Mouse (Mus musculus): ENCODE results near the gene Fmo2. TPM values are rescaled to one million over a fixed set of nuclear protein-coding genes. Genes with fewer than 3 reads are reported as not detected.

Fmo2 gene
- total RNA-seq, 1 experiment from 2014 or later = 0.12 TPM

DNA sequence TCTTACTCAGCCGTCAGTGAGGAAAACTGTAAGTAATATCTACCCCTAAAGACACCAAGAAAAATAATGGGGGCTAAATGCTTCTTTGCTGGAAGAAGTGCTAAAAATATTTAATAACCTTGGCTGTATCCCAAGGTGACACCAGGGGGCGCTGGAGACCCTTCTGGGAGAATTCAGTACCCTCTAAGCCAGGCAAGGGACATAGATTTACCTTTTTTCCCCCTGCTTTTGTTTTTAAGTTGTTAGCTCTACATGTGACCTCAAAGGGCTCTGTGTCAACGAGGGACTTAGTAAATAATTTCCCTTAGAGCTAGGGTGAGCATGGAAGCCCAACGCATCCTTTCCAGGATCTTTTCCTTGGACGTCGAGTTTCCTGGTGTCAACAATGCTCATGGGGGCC lies 2.6 kb downstream of the Fmo2 start:
- no peak for ATAC-seq (ENCODE audit: extremely low read depth, insufficient number of reproducible peaks, low FRiP score, poor library complexity, severe bottlenecking)

DNA sequence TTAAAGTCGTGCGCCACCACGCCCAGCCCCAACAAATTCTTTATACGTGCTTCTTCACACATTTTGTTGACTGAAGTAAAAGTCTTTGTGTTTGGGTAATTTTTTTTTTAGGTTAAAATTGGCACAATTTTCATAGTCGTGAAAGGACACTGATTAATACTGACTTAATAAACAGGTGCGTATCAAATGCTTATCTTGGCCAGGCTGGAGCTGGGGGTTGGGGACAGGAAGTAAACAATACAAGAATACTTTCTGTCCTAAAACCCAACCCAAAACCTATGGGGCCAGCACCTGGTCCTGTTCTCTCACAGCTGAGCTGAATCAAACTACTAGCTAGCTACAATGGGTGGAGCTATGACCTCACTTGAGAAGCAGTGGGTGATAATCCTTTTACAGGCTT lies 5.5 kb downstream of the Fmo2 start:
- peak; percentile 53 for ATAC-seq (ENCODE audit: extremely low read depth, insufficient number of reproducible peaks, low FRiP score, poor library complexity, severe bottlenecking)

DNA sequence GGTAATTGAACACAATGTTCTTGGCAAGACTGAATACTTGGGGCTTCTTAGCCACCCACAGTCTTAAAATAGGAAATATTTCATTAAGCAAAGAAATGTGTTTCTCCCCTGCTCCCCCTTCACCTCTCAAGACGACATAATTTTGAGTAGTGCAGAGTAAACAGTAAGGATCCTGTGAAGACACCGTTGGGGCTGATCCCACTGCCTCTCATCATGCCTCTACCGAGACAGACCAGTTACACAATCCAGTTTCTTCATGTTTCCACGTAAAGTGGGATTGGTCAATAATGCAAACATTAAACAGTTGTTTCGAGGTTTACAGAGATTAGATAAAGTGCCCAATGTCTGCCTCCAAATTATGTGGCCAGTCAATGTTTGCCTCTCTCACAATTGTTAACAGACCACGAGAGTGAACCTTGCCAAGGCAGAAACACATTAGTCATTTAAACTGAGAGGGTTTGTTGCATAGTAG lies 6.5 kb downstream of the Fmo2 start:
- ATAC-seq (ENCODE audit: extremely low read depth, insufficient number of reproducible peaks, low FRiP score, poor library complexity, severe bottlenecking) = no peak

DNA sequence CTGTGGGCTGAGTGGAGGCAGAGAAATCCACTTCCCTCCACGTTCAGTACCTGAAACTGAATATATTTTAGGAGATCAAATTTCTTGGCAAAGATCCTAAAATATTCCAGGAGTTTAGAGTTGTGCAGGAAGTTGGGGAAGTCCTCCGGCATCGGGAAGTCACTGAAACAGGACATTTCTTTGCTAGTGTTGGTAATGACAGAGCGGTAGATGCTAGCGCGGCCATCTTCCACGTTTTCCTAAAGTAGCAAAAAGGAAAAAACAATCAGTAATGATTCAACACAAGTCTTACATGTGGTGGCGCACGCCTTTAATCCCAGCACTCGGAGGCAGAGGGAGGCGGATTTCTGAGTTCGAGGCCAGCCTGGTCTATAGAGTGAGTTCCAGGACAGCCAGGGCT lies 9.9 kb downstream of the Fmo2 start:
- no peak for ATAC-seq (ENCODE audit: extremely low read depth, insufficient number of reproducible peaks, low FRiP score, poor library complexity, severe bottlenecking)

DNA sequence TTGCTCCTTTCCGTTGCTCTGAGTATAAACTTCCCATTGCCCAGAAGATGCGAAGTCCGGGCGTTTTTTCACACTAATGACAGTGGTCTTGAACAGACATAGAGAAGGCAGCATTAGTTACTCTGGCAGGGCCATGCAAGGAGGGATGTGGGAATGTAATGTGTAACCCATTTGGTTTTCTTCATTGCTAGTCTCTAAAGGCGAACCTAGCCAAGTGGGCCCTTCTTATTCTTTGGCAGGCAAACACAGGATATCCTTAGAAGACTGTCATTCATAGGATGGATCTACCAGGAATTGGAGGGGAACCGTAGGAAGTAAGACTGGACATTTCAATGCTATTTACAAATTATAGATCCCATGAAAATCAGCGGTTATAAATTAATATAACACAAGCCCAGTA lies 10.9 kb downstream of the Fmo2 start:
- no peak for ATAC-seq (ENCODE audit: extremely low read depth, insufficient number of reproducible peaks, low FRiP score, poor library complexity, severe bottlenecking)

DNA sequence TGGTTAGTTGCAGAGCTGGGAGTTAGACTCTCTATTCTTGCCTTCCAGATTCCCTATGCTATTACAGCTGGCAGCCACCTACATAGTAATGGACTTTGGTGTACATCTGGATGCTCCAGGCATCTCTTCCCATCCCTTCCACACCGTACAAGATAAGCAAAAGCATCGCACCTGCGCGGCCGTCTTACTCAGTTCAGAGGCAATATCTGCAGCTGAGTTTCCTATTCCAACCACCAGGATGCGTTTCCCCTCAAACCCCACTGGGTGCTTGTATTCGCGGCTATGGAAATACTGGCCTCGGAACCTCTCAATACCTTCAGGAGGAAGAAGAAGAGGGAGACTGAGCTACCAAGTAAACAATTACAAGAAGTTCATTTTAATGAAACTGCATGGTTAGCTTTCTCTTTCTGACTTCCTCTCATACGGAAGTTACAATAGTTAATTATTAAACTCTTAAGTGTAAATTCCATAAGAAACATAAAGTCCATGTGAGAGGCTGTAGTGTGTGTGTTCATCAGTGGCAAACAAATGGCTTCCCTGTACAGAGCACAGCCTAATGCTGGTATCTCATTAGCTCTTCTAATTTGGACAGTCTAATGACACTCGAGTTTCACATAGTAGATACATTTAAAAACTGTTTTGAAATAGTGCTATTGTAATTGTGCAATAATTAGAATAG lies 12.2 kb downstream of the Fmo2 start:
- ATAC-seq (ENCODE audit: extremely low read depth, insufficient number of reproducible peaks, low FRiP score, poor library complexity, severe bottlenecking) = no peak

DNA sequence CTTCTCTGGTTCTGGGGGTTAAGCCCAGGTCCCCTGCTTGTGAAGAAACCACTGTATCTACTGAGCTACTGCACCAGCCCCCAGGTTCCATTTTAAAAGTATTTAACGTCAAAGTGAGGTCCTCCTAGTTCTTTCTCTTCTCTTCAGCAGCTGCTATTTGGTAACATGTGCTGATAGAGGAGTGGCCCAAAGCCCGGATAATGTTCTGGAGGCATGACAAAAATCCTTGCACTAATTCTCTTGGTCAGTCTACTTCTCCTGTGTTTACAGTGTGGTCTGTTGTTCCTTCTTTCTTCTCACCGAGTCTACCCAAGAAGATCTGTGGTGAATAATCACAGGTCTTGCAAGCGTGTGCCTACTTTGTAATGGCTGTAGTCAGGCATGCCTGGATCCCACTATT lies 15.8 kb downstream of the Fmo2 start:
- no peak for ATAC-seq (ENCODE audit: extremely low read depth, insufficient number of reproducible peaks, low FRiP score, poor library complexity, severe bottlenecking)

DNA sequence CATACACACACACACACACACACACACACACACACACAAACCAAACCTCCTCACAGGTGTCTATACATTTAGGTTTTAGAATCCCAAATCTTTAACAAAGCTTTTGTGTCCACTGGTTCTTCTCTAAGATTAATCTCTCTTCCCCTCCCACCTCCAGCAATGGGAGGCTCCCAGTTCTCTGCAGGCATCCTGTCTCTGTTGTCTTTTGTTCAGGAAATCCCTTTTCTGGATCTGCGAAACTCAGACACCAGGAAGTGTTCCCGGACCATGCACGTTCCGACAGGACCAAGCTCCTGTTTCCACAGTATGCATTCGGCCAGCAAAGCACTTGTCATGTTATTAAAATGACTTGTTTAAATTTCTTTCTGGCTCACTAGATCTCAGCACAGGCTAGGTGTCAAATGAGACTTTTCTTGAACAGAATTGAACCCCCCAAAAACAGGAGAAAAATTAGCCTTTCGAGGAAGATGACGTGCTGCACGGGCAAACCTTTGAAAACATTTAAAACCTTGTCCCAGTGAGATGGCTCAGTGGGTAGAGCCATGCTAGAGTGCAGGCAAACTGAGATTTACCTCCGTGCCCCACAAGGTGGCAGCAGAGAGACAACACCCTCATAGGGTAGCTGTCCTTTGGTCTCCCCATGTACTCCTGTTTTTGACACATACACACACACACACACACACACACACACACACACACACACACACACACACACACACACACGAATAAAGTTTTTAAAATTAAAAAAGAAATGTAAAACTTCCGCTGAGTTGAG lies 18.7 kb downstream of the Fmo2 start:
- no peak for ATAC-seq (ENCODE audit: extremely low read depth, insufficient number of reproducible peaks, low FRiP score, poor library complexity, severe bottlenecking)

DNA sequence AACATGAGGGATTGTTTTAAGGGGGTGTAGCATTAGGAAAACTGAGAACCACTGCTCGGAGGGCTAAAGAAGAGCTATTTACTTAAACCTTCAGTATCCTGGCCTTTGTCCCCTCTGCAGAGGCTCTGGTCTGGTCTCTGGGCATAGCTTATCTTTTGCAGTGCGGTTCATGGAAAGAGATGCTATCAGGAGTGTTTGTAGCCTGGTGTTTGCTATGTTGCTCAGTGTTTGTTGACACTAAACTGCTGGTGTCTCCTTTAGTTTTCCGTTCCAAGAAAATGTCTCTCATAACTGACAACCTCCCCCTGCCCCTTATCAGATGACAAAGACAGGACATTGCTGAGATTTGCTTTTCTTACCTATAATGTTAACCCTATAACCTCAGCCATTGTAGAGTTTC lies 23.4 kb downstream of the Fmo2 start:
- no peak for ATAC-seq (ENCODE audit: extremely low read depth, insufficient number of reproducible peaks, low FRiP score, poor library complexity, severe bottlenecking)

DNA sequence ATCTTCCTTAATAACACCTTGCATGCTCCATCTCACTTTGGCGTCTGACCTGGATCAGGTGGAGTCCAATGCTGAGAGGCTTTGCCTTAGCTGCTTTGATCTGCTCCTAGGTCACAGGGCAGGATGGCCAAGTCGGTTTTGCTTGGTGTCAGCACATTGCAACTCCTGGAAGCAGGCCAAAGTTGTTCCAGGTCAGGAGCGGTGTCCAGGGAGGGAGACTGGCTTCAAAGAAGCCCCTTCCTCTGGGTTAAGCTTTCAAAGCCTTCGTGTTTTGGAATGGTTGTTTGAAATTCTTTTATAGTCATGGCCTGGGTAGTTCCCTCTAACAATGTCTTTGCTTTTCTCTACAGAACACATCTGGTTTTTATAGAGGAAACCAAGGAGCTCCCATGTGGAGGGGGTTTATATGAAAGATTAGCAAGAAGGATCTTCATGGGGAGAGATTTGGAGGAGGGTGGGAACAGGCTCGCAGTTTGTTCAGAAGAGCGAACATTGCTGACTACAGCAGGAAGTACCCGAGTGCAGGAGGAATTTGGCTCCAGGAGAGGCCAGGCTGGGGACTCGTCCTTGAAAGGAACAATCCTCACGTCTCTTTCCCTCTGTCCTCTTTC lies 26.7 kb downstream of the Fmo2 start:
- ATAC-seq (ENCODE audit: extremely low read depth, insufficient number of reproducible peaks, low FRiP score, poor library complexity, severe bottlenecking) = no peak

DNA sequence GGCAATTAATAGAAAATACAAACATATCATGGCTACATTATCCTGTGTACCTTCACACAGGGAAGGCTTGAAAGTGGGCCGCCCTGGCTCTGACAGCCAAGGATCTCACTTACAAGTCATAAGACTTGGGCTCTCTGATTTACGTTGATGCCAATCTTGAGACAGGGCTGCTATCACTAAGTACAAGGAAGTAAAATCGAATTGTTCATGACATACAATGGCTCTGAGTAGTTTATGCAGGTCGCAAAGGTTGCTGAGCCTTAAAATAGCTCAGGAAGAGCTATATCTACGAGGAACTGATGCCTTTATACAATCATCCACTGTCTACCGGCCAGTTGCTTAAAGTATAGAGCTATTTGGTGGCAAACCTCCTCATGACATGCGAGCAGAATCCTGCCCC lies 27.5 kb downstream of the Fmo2 start:
- no peak for ATAC-seq (ENCODE audit: extremely low read depth, insufficient number of reproducible peaks, low FRiP score, poor library complexity, severe bottlenecking)

DNA sequence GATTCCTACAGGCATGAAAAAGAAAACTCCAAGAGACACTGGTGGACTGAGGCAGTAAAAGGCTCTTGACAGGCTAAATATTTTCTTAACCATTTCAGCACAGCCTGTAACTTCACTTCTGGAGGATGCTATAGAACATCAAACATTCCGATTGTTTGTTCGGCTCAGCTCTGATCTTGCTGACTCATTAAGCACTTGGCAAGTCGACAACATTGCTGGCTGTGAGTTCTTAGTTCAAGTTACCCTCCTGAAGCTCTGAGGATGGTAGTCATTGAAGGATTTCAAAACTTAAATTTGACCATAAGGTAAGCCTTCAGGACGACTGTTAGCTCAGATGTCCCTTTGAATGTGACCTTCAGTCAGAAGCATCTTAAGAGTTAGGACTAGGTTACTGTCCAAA lies 31.1 kb downstream of the Fmo2 start:
- ATAC-seq (ENCODE audit: extremely low read depth, insufficient number of reproducible peaks, low FRiP score, poor library complexity, severe bottlenecking) = no peak

DNA sequence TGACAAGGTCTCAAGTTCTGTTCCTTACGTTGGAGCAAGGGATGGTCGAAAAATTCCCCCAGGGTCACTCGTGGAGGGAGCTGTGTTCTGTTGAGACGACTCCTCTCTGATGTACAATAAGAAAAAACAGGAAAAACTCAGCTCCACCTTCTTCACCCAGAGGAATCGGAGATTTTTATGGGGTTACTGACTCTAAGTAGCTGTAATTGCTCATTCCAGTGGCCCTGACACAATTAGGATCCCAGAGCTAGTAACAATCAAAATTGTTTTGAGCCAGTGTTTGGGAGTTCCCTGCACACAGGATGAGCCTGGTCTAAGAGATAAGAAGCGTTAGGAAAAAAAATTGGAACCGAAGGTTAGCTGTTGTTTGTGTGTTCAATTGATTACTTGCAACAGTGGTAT lies 32.2 kb downstream of the Fmo2 start, which contains the start of gene Fmo1:
Fmo1 (minus strand) TSS at position 331 of the 402 bp plus-strand sequence.
- no peak for ATAC-seq (ENCODE audit: extremely low read depth, insufficient number of reproducible peaks, low FRiP score, poor library complexity, severe bottlenecking)

DNA sequence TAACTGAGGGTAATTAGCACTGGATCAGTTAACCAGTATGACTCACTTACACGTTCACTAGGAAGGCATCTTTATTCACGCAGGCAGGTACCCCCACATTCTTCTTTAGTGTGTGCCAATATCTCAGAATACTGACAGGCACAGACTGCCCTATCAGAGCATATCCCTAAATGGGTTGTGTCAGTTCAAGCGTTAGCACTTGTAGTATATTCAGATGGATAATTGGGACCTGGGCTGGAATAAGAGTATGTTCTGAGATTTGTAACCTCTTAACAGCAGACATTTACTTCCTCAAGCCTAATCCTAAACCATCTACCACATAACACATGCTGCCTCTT lies 33.1 kb downstream of the Fmo2 start:
- no peak for ATAC-seq (ENCODE audit: extremely low read depth, insufficient number of reproducible peaks, low FRiP score, poor library complexity, severe bottlenecking)

DNA sequence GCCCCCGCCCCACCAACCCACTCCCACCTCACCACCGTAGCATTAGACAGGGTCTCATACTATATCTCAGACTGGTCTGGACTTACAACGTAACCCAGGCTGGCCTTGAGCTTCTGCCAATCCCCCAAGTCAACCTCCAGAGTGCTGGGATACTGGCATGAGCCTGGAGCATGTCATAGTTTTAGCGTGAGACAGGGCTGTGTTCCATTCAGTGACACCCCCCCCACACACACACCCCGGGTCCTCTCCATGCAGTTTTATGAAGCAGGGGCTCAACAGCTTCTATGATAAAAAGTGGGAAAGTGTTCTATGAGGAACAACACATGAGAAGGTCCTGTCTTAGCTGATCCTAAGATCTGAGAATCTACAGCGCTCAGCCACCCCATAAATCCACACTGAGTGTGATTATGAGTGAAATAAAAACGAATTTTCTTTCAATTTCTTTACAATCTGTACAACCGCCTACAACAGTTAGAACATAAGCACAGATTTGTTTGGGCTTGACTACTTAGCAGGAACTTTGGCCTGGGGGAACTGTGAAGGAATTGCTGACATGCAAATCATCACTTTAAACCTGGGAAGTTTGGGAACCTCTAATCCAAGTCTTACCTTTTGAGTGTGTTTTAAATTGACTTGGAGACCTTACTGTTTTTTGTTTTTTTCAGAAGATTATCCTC lies 33.6 kb downstream of the Fmo2 start:
- ATAC-seq (ENCODE audit: extremely low read depth, insufficient number of reproducible peaks, low FRiP score, poor library complexity, severe bottlenecking) = no peak

DNA sequence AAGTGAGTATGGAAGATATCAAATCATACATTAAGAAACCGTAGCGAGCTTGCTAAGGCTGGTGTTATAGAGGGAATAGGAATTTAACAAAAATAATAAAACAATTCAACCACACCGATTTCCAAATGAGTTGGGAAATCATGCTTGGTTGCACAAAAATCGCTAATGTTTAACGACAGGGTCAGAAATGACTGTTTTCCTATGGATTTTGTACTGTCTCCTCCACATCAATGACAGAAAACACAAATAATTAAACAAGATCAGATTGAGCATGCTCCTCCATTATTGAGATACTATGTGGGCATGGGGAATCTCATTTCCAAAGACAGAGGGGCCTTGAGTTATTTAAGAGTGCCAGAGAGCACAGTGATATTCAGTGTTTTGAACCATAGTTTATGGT lies 34.2 kb downstream of the Fmo2 start:
- ATAC-seq (ENCODE audit: extremely low read depth, insufficient number of reproducible peaks, low FRiP score, poor library complexity, severe bottlenecking) = no peak

DNA sequence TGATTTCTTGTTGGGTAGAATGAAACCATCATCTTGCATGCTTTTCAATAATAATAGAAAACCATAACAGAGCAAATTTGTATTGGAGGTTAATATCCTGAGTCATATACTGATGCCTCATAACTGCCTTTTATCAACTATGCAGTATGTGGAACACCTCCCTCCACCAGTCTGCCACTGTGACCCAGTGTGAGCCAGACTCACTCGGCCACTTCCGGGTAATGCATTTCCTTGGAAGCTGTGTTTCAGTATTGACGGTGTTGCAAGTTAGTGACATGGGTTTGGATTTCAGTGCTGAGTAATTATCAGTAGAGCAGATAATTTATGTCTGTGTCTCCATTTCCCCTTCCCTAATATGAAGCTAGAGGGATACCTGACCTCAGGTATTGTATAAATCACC lies 34.9 kb downstream of the Fmo2 start:
- ATAC-seq (ENCODE audit: extremely low read depth, insufficient number of reproducible peaks, low FRiP score, poor library complexity, severe bottlenecking) = no peak

DNA sequence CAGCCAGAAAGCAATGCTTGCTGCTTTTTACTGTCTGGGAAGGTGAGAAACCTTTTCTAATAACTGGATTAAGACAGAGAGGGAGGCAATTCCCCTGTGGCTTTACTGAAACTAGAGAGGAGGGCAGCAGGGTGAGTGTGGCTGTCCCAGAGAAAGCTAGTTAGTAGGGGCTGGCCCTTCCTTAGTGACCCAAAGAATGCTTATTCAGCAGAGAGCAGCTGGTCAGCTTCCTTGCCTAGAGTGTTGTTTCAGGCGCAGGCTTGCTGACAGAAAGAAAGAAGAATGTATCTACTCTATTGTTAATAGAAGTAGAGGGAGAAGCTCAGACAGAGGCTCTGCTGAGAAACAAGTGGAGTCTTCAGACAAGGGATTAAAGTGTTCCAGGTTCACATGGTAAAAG lies 36.2 kb downstream of the Fmo2 start:
- no peak for ATAC-seq (ENCODE audit: extremely low read depth, insufficient number of reproducible peaks, low FRiP score, poor library complexity, severe bottlenecking)

DNA sequence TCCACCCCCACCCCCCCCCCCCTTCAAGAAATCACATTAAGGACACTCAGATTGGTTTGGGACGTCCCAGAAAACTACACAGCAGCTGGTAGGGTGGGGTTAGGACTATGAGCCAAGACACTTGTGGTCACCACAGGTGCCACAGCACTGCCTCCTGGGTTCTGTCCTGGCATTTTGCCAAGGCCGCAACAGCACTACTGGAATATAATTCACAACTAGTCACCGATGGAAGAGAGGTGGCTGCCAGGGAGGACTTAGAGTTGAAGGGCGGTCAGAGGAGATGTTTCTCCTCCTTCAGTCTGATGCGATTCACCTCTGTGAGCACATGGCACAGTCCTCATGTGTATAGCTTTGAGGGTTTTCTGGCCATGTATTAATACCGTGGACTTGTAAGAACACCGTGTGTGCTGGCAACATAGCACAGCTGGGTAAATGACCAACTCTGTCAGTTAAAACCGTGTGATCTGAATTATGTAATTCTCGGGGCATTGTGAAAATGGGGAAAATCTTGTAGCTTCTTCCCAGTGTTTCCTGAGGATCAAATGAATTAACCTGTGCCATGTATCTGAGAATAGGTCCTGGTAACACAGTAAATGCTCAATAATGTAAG lies 38.4 kb downstream of the Fmo2 start:
- ATAC-seq (ENCODE audit: extremely low read depth, insufficient number of reproducible peaks, low FRiP score, poor library complexity, severe bottlenecking) = no peak

All from neutrophil, adult 5-6 weeks (primary cell).